Mouse (Mus musculus): ENCODE results near the gene Kctd21.

Gene Kctd21

DNA sequence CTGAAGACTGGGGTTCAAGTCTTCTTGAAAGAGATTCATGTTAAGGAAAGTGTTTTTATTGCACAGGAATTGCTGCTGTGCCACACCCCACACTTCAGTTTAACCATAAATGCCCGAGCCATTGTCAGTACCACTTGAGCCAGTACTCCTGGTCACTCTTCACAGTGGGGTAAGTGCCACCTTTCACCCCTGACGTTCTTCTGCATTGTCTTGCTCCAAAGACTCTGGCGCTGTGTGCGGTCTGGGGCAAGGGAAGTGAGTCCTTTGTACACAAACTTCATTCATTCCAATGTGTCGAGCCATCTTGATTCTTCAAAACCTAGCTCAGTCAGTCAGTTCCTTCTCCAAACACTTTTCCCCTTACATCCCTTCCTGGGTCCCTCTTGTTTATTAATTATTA lies 28.0 kb downstream of the Kctd21 start:
- in situ Hi-C loops (cut with MboI; ENCODE audit: low pct_unique_long_range_greater_than_20kb in 1 of 2, low sequenced_read_pairs in 2 of 2, unreplicated experiment in 1 of 2), result no loop called here

DNA sequence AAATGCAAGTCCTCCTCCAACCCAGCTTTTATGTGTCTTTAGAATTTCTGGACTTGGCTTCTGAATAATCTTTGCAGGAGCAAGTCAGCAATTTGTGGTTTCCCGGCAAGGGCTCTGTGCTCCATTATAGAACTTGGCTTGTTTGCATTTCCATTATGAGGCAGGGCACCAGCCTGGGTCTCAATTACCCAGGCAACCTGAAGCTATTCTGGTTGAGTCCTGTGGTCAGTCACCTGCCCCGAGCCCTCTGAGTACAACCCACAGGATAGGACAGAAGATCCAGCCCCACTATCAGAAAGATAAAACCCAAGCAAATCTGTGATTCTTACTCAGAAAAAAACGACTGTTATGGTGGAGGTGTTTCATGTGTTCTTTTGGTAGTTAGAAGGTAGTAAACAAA lies 28.8 kb downstream of the Kctd21 start:
- in situ Hi-C loops (cut with MboI; ENCODE audit: low pct_unique_long_range_greater_than_20kb in 1 of 2, low sequenced_read_pairs in 2 of 2, unreplicated experiment in 1 of 2), result no loop called here

DNA sequence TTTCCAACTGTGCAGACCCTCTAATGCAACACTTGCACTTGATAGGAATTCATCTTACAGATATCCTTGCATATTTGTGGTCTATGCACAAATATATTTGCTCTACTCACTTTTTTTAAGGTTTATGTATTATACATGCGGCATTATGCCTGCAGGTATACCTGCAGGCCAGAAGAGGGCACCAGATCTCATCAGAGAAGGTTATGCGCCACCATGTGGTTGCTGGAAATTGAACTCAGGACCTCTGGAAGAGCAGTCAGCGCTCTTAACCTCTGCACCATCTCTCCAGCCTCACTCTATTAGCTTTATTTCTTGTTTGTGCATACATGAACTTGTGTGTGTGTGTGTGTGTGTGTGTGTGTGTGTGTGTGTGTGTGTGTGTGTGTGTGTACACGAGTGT lies 29.3 kb downstream of the Kctd21 start:
- in situ Hi-C loops (cut with MboI; ENCODE audit: low pct_unique_long_range_greater_than_20kb in 1 of 2, low sequenced_read_pairs in 2 of 2, unreplicated experiment in 1 of 2), result no loop called here

DNA sequence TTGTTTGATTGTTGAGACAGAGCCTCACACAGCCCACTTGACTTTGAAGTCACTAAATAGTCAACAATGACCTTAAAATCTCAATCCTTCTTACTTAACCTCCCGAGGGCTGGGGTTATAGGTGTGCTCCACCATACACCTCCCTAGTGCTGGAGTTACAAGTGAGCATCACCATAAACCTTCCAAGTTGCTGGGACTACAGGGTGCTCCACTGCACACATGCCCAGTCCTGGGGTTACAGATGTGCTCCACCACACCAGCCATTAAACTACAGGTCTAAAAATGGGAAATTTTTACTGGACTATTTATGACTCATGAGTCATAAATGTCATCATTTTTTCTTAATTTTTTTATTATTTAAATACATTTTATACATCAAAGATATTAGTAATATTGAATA lies 33.8 kb downstream of the Kctd21 start:
- in situ Hi-C loops (cut with MboI; ENCODE audit: low pct_unique_long_range_greater_than_20kb in 1 of 2, low sequenced_read_pairs in 2 of 2, unreplicated experiment in 1 of 2), result no loop called here

DNA sequence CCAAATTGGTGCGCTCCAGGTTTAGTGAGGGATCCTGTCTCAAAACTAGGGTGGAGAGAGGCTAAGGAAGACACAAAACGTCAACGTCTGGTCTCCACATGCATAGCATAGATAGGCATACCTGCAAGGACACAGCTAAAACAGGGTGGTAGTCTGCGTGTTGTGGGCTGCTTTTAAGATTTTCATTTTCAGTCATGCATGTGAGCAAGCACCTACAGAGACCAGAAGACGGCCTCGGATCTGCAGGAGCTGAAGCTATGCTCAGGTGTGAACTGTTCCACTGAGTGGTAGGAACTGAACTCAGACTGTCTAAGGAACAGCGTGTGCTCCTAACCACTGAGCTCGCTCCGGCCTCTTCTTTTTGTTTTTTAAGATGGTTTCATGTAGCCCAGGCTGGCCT lies 43.0 kb downstream of the Kctd21 start:
- in situ Hi-C loops (cut with MboI; ENCODE audit: low pct_unique_long_range_greater_than_20kb in 1 of 2, low sequenced_read_pairs in 2 of 2, unreplicated experiment in 1 of 2), result no loop called here

DNA sequence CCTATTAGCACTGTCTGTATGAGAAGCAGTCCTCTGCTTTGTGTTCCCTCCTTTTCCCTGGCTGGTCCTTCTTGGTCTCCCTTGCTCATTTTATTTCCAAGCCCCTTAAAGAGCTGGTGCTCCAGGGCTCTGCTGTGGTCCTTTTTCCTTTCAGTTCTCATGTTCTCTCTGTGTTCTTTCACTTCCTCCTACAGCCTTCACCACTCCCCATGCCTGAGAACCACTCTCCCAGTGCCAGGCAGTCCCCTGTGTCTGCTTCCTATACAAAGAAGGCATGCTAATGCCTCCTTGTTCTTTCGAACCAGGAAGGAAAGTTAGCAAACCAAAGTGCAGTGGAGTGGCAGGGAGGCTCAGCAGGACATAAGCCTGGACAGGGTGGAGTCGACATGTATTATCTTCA lies 43.8 kb downstream of the Kctd21 start:
- in situ Hi-C loops (cut with MboI; ENCODE audit: low pct_unique_long_range_greater_than_20kb in 1 of 2, low sequenced_read_pairs in 2 of 2, unreplicated experiment in 1 of 2), result no loop called here

DNA sequence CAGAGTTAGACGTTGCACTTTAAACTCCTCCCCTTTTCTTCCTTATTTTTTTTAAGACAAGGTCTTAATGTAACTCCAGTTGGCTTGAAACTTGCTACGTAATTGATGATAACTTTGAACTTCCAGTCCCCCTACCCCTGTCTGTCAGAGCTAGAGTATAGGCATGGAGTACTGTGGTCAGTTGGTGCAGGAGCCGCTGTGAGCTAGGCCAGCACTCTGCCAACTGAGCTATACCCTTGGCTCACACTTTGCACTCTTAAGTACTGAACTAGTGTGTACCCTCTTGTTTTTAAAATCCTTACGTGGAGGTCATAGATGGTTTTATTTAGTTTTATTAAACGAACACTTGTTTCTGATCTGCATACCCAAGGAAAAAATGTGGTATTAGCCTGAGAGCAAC lies 47.2 kb downstream of the Kctd21 start:
- in situ Hi-C loops (cut with MboI; ENCODE audit: low pct_unique_long_range_greater_than_20kb in 1 of 2, low sequenced_read_pairs in 2 of 2, unreplicated experiment in 1 of 2), result no loop called here

DNA sequence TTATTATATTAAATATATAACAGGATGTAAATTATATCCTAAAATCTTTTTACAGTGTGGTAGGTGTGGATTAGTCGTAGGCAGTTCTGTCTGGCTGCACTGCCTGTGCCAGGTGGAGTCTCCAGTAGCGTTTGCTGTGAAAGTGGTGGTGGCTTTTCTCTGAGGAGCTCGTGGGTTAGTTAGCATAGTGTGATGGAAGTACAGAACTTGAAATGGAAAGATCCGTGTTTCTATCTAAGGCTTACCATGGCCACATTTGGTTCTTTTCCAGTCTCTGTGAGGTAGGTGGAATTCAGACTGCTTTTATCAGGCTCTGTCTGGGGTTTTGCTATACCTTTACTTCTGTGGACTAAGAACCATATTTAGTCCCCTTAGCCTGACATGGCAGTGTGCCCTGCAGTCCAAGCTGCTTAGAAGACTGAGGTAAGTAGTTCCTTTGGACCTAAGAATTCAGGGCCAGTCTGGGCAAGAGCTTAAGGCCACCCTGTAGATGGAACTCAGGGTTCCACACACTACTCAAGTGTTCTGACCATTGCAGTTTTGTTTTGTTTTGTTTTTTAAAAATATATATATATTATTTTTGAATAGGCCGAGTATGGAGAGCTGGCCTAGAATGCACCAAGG lies 48.5 kb downstream of the Kctd21 start:
- in situ Hi-C loops (cut with MboI; ENCODE audit: low pct_unique_long_range_greater_than_20kb in 1 of 2, low sequenced_read_pairs in 2 of 2, unreplicated experiment in 1 of 2), result no loop called here

DNA sequence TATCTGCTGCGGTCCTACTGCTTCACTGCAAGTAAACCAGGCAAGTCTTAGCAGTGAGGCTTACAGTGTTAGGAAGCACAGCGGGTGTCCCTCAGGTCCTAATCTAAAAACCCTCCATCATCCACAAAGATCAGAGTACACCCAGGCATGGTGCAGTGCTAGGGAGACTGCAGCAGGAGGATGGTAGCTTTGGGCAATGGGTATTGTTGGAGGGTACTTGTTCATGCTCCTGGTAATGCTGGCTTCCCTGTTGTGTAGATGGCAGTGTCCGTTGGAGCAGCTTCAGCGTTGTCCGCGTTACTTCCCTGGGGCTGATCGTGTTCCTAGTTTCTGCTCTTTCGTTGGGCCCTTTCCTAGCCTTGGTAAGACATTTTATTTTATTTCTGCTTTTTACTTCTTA lies 50.5 kb downstream of the Kctd21 start:
- in situ Hi-C loops (cut with MboI; ENCODE audit: low pct_unique_long_range_greater_than_20kb in 1 of 2, low sequenced_read_pairs in 2 of 2, unreplicated experiment in 1 of 2), result no loop called here

DNA sequence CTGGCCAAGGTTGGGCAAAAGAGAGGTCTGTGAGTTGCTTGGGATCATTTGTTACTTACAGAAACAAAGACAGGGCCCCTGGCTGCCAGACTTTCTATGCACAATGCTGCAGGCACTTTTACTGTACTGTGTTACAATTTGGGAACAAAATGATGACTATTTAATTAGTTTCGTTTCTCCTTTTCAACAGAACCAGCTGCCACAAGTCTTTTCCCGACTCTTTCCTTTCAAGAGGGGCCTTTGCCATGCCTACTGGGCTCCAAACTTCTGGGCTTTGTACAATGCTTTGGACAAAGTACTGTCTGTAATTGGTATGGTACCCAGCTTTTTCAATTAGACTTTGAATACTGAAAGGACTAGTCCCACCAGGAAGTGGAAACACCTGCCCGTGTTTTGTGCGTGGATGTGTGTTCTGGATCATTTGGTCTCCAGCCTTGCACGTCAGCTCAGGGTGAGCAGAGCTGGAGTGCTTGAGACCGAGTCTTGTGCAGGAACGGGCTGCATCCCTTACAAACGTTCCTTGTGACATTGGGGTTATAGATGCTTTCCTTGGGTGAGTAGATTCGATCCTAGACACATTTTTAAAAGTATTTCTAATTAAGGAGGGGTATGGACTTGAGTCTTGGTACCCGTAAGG lies 51.5 kb downstream of the Kctd21 start:
- in situ Hi-C loops (cut with MboI; ENCODE audit: low pct_unique_long_range_greater_than_20kb in 1 of 2, low sequenced_read_pairs in 2 of 2, unreplicated experiment in 1 of 2), result no loop called here

DNA sequence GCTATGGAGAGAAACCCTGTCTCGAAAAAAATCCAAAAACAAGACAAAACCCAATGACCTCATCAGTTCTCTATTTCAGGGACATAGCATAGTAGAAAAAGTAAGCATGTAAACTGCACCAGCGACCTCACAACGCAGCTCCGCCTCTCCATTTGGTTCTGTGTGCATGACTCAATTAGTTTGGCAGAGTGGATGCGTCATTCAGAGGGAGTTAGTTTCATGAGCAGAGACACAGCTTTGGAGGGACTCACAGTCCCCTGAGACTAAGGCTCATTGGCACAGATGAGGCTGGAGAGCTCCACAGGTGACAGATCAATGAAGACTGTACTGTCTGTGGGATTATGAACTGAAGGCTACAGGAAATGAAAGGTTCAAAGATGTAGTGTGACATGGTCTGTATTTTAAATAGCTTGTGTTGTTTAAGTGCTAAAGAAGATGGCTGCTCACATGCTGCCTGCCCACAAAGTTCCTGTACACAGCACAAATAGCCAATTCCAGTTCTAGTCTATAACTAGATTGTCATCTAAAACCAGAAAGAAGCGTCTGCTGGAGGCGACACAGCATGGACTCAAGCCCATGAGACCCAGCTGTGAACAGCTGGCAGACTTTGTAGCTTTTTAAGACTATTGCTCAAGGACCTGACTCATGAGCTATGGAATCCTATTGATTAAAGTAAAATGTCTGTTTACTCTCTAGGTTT lies 54.1 kb downstream of the Kctd21 start:
- in situ Hi-C loops (cut with MboI; ENCODE audit: low pct_unique_long_range_greater_than_20kb in 1 of 2, low sequenced_read_pairs in 2 of 2, unreplicated experiment in 1 of 2), result no loop called here

DNA sequence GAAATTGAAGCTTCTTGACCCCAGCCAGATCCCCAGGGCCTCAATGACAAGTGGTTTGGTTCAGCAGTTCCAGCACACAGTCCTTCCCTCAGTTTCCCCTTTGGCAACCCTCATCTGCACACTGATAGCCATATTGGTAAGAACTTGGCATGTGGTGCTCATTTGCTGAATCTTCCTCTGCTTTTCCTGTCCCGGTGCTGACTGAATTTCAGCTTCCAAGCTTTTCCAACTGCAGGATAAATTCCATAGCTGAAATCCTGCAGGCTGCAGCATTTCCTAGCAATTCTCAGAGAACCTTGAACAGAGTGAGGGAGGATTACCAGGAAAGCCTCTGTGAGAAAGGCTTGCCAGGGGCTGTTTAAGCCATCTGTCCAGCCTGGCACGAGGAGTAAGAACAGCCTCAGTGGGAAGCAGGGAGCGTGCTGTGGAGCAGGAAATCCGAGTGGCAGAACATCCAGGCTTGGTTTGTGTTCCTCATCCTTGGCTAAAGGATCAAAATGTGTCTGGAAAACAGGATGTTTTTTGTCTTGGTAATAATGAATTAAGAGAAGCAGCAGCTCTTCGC lies 54.8 kb downstream of the Kctd21 start:
- in situ Hi-C loops (cut with MboI; ENCODE audit: low pct_unique_long_range_greater_than_20kb in 1 of 2, low sequenced_read_pairs in 2 of 2, unreplicated experiment in 1 of 2), result no loop called here

DNA sequence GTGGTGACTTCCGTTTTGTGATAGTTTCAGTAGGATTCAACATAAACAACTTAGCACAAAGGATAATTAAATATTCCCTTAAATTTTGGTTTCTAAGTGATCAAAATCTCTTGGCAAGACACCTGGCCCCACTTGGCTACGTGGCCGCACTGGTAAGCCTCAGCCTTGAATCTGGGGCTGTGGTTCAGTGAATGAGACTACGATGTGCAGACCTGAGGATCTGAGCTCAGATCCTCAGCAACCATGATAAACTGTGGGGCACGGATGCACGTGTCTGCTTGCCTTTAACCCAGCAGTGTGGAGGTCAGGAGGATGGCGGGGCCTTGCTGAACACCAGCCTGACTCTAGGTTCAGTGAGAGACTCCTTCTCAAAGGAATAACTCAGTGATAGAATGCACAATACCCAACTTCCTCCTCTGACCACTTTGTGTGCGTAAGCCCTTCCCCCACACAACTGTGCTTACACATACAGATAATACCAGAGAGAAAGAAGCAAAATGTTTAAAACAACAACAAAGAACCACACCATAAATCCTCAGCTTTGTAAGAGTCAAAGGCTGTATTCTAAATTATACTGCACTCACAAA lies 55.5 kb downstream of the Kctd21 start:
- in situ Hi-C loops (cut with MboI; ENCODE audit: low pct_unique_long_range_greater_than_20kb in 1 of 2, low sequenced_read_pairs in 2 of 2, unreplicated experiment in 1 of 2), result no loop called here

DNA sequence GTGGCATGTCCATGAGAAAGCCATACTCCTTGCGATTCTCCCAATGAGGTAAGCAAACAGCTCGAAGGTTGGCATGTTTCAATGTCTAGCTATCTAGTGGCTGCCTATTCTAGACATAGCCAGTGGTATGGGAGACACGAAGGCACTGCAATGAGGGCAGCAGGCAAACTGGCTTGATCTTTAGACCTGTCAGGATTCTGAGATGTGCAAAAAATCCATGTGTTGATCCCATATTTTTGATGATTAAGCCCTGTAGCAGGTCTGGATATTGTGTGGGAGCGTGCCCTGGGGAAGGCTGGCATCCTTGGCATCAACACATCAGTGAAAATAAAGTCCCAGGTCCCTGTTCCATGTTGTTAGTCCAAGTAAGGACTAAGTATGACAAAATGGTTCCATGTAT lies 56.4 kb downstream of the Kctd21 start:
- in situ Hi-C loops (cut with MboI; ENCODE audit: low pct_unique_long_range_greater_than_20kb in 1 of 2, low sequenced_read_pairs in 2 of 2, unreplicated experiment in 1 of 2), result no loop called here

DNA sequence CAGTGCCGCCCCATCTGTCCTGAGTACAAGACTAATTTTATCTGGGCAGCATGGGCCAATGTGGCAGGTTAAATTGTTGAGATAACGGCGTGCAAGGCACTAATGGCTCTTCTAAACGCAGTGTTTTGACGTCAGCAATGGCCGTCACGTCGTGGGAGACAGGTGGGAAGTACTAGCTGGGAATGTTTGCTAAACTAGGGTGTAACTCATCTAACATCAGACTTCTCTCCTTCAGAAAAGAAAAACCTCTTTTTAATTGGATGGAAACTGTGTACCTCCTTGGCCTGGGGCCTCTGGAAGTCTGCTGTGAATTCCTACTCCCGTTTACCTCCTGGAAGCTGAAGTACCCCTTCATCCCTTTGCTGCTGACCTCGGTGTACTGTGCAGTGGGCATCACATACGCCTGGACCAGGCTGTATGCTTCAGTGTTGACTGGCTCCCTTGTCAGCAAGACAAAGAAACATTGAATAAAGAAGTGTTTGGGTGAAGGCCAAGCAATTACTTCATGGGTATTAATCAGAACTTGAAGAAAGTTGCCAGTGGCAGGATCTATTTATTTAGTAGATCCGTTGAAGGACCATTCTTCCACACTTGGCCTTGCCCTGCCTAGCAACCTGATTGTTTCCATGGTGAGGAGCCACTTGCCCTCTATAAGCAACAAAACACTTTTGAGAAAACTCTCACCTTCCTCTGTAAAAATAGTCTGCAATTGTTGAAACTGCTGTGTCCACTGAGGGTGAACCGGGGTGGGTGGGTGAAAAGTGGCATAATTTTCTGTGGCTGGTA lies 59.4 kb downstream of the Kctd21 start:
- in situ Hi-C loops (cut with MboI; ENCODE audit: low pct_unique_long_range_greater_than_20kb in 1 of 2, low sequenced_read_pairs in 2 of 2, unreplicated experiment in 1 of 2), result no loop called here

DNA sequence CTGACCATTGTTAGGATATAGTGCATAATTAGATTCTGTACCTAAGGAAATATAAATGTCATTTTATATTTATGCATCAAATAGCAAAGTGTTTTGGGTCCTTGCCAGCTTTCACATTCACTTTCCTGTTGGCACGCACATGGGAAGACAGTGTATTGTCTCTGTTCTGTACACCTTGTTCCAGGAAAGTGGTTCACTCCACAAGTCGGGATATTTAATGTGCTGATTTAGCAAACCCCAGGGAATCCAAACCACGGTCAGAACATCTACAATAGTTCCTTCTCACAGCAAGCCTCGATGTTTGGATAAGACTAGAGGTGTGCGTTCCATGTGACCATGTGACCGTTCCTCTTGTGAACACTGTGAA lies 59.9 kb downstream of the Kctd21 start:
- in situ Hi-C loops (cut with MboI; ENCODE audit: low pct_unique_long_range_greater_than_20kb in 1 of 2, low sequenced_read_pairs in 2 of 2, unreplicated experiment in 1 of 2), result no loop called here

DNA sequence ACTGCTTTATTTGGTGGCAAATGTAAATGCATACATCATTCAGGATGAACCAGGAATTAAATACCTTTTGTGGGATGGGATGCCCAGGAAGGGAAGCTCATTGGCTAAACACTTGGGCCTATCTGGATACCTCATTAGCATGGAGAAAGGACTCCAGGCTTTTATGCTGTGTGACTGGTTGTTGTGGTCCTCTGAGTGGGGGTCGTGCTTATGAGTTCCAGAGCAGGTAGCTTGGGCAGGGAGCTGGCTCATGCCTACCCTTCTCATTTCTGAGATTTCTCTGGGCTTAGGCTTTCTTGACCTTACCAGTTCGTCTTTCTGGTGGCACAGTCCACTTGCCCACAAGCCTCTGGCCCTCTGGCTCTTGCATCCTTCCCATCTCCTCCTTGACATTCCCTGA lies 62.2 kb downstream of the Kctd21 start:
- in situ Hi-C loops (cut with MboI; ENCODE audit: low pct_unique_long_range_greater_than_20kb in 1 of 2, low sequenced_read_pairs in 2 of 2, unreplicated experiment in 1 of 2), result no loop called here

DNA sequence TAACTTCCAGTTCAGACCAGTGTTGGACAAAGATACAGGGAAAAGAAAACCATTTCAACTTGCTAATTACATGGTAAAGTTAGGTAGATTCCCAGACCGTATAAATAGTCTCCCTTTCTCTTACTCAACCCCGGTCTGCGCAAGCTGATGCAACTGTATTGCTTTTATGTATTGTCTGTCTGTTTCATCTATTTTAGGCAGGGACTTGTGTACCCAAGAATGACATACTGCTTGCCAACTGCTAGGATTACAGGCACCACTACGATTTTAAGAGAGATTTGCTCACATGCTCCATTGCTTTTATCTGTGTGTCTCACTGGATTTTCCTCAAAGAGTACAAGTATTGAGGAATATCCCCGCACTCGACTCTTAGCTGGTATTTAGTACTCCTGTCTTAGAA lies 66.8 kb downstream of the Kctd21 start:
- in situ Hi-C loops (cut with MboI; ENCODE audit: low pct_unique_long_range_greater_than_20kb in 1 of 2, low sequenced_read_pairs in 2 of 2, unreplicated experiment in 1 of 2), result no loop called here
